Mouse (Mus musculus) erythroblast, embryonic 14.5 days (primary cell): ENCODE data around the gene Ptges3l. TPM values are rescaled to one million over a fixed set of nuclear protein-coding genes. Genes with fewer than 3 reads are reported as not detected.
"Not testable (repeated sequence)": the region's sequence is repeated elsewhere in the genome, so short reads cannot be mapped to it uniquely, and the experiment has no call there.

Experiments
- H3K27me3 ChIP-seq: 2 replicates; pipeline ENCODE4 v1.6.1; 2012; ENCODE audit warnings: inconsistent platforms; ENCODE audit not compliant: control insufficient read depth
- H3K36me3 ChIP-seq: 2 replicates; pipeline ENCODE4 v1.6.1; 2012; ENCODE audit warnings: mild to moderate bottlenecking, inconsistent platforms; ENCODE audit not compliant: control insufficient read depth
- H3K4me1 ChIP-seq: 2 replicates; pipeline ENCODE4 v1.6.1; 2012; ENCODE audit warnings: inconsistent platforms; ENCODE audit not compliant: control insufficient read depth
- H3K4me3 ChIP-seq: replicated peaks from 2 replicates; pipeline ENCODE3; 2012; ENCODE audit warnings: moderate library complexity, mild to moderate bottlenecking, inconsistent platforms
- H3K9me3 ChIP-seq: 2 replicates; pipeline ENCODE4 v1.6.1; 2012; ENCODE audit warnings: low read length, inconsistent platforms, mixed read lengths; ENCODE audit not compliant: control insufficient read depth
- GATA1 ChIP-seq: IDR thresholded peaks from 2 replicates; pipeline ENCODE4 v1.6.1; 2012; ENCODE audit warnings: low read length, inconsistent platforms, mixed read lengths
- TAL1 ChIP-seq: IDR thresholded peaks from 3 replicates; pipeline ENCODE4 v1.6.1; 2012; ENCODE audit warnings: low read length, inconsistent platforms, mixed read lengths
- polyA plus RNA-seq: library from polyadenylated mRNA; stranded (reverse); fragments of >175 nt; gene quantifications from 2 replicates; pipeline ENCODE4 v1.2.3, GENCODE M21; 2012

Ptges3l gene
- polyA plus RNA-seq, 1 experiment, result not detected

DNA sequence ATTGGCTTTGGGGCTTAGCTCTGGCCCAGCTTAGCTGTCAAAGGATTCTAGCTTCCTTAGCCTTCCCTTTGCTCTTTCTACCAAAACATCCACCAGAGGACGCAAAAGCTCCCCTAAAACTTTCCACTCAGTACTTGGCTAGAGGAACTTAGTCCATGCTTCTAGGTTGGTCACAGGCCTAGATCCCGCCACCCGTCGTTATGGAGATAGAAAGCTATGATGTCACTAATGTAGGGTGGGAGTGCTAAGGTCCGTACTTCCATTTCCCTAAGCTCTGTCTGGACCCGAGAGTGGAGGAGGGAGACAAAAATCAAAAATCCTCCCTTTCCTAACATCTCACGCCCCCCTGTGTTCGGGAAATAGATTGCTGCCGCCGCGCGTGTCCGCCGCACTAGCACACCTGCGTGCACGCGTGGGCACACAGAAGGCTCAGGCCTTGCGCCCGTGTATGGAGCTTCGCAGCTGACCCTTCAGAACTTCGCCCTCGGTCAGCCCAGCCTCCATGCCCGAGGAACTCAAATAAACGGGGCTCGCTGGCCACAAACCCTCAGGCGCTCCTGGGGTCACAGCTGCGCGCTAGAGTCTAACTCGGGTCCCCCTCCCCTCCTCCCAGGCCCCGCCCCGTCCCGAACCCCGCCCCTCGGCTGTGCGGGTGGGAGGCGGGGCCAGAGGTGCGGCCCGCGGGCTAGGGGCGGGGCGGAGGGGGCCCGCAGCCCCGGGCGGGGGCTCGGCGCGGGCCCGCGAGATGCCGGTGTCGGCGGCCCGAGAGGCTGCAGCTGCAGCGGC, 42.5 kb upstream of the Ptges3l start:
- TF ChIP-seq GATA1, result no peak
- Histone ChIP-seq H3K4me3 (peak overlapping the region; percentile 62), H3K27me3 (peaks cover 97% of the 10 kb centered on the region), H3K36me3 (no peaks in the 10 kb centered on the region), H3K4me1 (peaks cover 57% of the 10 kb centered on the region), H3K9me3 (no peaks in the 10 kb centered on the region)

DNA sequence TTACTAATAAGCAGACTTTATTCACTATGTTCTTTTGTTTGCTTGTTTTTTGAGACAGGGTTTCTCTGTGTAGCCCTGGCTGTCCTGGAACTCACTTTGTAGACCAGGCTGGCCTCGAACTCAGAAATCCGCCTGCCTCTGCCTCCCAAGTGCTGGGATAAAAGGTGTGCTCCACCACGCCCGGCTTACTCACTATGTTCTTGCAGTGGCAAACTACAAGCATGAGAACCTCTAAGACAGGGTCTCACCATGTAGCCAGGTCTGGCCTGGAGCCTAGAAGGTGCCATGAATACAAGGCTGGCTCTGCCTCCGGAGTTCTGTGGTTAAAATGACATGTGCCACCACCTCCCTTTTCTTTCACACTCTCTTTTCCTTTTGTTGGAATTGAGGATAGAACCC, 41.4 kb upstream of the Ptges3l start:
- Histone ChIP-seq H3K4me1 (peaks cover 62% of the 10 kb centered on the region), H3K4me3 (peak overlapping the region; percentile 69), H3K27me3 (peaks cover 90% of the 10 kb centered on the region)
- H3K36me3 ChIP-seq, H3K9me3 ChIP-seq: not testable (repeated sequence)

DNA sequence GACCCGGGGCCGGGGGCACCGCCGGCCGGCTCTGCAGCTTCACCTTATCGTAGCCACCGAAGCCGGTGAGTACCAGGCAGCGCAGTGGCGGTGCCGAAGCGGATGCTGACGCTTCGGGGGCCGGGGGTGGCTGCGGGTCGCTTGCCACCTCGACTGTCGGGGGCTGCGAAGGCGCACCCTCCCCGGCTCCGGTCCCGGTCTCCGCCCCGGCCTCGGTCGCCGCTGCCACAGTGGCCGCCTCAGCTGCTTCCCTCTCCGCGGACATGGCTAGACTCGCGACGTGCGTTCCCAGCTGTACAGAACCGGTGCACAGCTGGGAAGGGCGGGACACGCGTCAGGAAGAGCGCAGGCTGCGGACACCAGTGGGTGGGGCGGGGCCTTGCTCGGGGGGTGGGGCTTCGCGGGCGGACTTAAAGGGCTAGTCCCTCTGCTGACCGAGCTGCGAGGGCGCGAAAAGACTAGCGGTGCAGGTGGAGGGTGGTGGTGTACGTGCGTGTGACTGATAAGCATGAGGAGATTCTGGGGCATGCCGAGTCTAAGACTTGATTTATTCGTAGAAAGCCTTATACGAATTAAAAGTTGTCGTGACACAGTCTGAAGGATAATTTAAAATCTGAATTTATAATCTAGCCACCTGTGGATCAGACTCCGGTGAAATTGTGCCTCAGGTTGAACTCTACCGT, 40.9 kb upstream of the Ptges3l start, which contains the start of gene Vat1:
TSS of gene Vat1 (minus strand) at position 362 of the 683 bp plus-strand sequence.
- H3K36me3 ChIP-seq, result peaks cover 4% of the 10 kb centered on the region; the same call in 1 of the 2 replicates
- peaks cover 85% of the 10 kb centered on the region for H3K27me3 ChIP-seq
- no peaks in the 10 kb centered on the region for H3K9me3 ChIP-seq
- H3K4me1 ChIP-seq, result peaks cover 62% of the 10 kb centered on the region
- H3K4me3 ChIP-seq, result peak within 1 kb of the TSS; percentile 69
- no peak for TF ChIP-seq GATA1
- TF ChIP-seq TAL1, result no peak

GRCm38 (mm10) chr11:101465101-101465868, 40.2 kb upstream of the Ptges3l start:
- Histone ChIP-seq H3K36me3 (peaks cover 8% of the 10 kb centered on the region), H3K4me1 (peaks cover 62% of the 10 kb centered on the region), H3K9me3 (no peaks in the 10 kb centered on the region), H3K27me3 (peaks cover 78% of the 10 kb centered on the region), H3K4me3 (peak overlapping the region; percentile 69)
- TF ChIP-seq TAL1, result no peak
- TF ChIP-seq GATA1, result no peak

DNA sequence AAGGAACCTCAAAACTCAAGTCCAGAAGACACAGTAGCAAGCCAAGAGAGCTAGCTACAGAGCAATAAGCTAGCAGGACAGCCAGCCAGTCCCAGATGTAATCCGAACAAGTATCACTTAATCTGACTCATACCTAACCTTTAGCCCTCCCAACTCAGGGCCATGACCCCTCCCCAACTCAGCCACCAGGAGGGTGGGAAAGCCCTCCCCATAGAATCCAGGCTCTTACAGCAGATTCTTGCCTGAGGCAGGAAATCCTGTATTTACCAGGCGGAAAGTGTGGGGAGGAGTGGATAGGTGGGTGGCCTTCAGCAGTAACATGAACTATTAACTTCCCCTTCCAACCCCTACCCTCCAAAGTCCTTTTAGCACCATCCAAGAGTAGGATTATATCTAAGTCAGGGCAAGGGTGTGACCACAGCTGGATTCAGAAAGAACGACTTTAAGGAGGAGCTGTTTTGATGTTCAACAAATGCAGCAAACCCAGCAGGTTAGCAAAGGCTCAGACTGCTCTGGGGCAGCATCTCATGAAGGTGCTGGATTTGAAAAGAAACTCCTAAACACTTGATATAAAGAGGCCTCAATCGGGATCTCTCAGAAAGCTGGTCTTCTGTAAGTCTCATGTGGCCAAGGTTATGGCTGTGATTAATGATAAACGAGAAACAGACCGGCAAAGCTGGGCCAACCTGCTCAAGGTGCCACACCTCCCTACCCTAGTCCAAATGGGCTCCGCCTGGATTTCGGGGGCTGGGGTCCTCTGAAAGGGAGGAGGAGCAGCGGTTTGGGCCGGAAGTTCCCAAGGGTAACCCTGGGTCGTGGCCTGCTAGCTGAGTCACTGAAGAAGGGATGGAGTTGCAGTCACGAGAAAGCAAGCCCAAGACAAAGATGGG, 39.3 kb upstream of the Ptges3l start, which contains the start of gene Rnd2:
TSS of gene Rnd2 (plus strand) at position 789 of the 890 bp plus-strand sequence.
- H3K27me3 ChIP-seq, result peaks cover 70% of the 10 kb centered on the region
- H3K4me1 ChIP-seq, result peaks cover 64% of the 10 kb centered on the region
- TF ChIP-seq TAL1 (no peak), GATA1 (no peak)

GRCm38 (mm10) chr11:101462583-101463440, 37.7 kb upstream of the Ptges3l start:
- Histone ChIP-seq H3K4me3 (no peak overlapping the region), H3K4me1 (peaks cover 52% of the 10 kb centered on the region), H3K27me3 (peaks cover 53% of the 10 kb centered on the region), H3K9me3 (no peaks in the 10 kb centered on the region), H3K36me3 (peaks cover 31% of the 10 kb centered on the region)
- TF ChIP-seq GATA1 (no peak), TAL1 (no peak)

More for the DNA sequence above, 39.3 kb upstream of the Ptges3l start, which contains the start of gene Rnd2:
- Histone ChIP-seq H3K9me3 (no peaks in the 10 kb centered on the region), H3K4me3 (peak within 1 kb of the TSS; percentile 69), H3K36me3 (peaks cover 15% of the 10 kb centered on the region)

- no peak overlapping the region for H3K4me3 ChIP-seq
- TF ChIP-seq GATA1, result no peak
- peaks cover 37% of the 10 kb centered on the region for H3K36me3 ChIP-seq
- no peaks in the 10 kb centered on the region for H3K9me3 ChIP-seq
- H3K27me3 ChIP-seq, result peaks cover 47% of the 10 kb centered on the region
- peaks cover 45% of the 10 kb centered on the region for H3K4me1 ChIP-seq
These were observed 37.0 kb upstream of the Ptges3l start for GRCm38 (mm10) chr11:101462141-101462540.

DNA sequence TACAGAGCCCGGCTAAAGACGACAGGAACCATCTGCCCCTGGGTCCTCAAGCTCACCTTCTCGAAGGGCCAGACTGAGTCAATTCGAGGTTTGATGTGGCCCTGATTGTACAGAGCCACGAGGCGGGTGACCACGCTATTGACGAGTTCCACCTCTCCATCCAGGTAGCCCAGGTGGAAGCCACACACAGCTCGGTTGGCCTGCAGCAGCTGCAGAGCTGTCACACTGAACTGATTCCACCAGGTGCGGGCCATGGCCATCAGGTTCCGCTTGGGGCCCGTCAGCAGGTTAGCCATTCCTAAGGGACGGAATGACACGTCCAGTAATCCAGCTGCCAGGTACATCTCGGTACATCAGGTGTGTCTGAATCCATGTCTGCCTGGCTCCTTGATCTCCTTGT, 35.2 kb upstream of the Ptges3l start:
- TF ChIP-seq TAL1 (no peak), GATA1 (no peak)
- no peak overlapping the region for H3K4me3 ChIP-seq
- peaks cover 28% of the 10 kb centered on the region for H3K27me3 ChIP-seq
- peaks cover 30% of the 10 kb centered on the region for H3K4me1 ChIP-seq
- peaks cover 46% of the 10 kb centered on the region for H3K36me3 ChIP-seq
- H3K9me3 ChIP-seq, result no peaks in the 10 kb centered on the region
